Mouse (Mus musculus) E14TG2a.4 (cell line): ENCODE results near the gene Lmnb2.

Experiments used
- CTCF ChIP-seq: conservative IDR thresholded peaks from 2 replicates; pipeline ENCODE4 v1.5.1; 2014; ENCODE audit warnings: low read length
- NANOG ChIP-seq: IDR thresholded peaks from 2 replicates; pipeline ENCODE4 v1.6.1; 2014; ENCODE audit warnings: borderline replicate concordance, low read length, mixed read lengths

DNA sequence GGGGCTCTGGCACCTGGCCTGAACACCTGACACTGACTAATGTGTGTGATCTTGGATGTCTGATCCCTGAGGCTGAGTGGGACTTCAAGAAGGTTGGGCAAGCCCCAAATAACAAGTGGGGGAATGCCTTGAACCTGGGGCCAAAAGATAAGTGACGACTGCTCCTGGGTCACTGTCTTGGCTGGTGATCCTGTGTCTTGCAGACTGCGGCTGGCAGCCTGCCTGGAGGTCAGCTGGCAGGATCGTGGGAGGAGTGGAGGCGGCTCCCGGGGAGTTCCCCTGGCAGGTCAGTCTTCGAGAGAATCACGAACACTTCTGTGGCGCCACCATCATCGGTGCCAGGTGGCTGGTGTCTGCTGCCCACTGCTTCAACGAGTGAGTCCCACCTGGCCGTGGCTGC lies 30.9 kb downstream of the Lmnb2 start:
- TF ChIP-seq CTCF (no peak), NANOG (no peak)
